Mouse (Mus musculus) lung, embryonic 14.5 days (tissue): ENCODE measurements around the gene 1700010B08Rik. TPM values are rescaled to one million over a fixed set of nuclear protein-coding genes. Genes with fewer than 3 reads are reported as not detected.

Experiments used
- ATAC-seq: fragments of 200-750 bp; cut with Nextera tagmentation; 2 replicates; pipeline ENCODE4 v1.8.0; 2017; ENCODE audit warnings: mild to moderate bottlenecking, moderate TSS enrichment, moderate library complexity; ENCODE audit not compliant: insufficient read depth
- DNase-seq: peaks from one replicate; pipeline ENCODE4 v3.0.0-alpha.2; 2015
- H3K27ac ChIP-seq: fragments of 300-500 bp; sonication (generic); 2 replicates; pipeline ENCODE4 v1.5.1; 2014; ENCODE audit warnings: low read depth, mild to moderate bottlenecking, moderate library complexity
- H3K27me3 ChIP-seq: fragments of 300-500 bp; sonication (generic); 2 replicates; pipeline ENCODE4 v1.6.1; 2014; ENCODE audit warnings: low read length, control low read depth; ENCODE audit not compliant: insufficient read depth
- H3K36me3 ChIP-seq: fragments of 300-500 bp; sonication (generic); 2 replicates; pipeline ENCODE4 v1.6.1; 2014; ENCODE audit warnings: control low read depth; ENCODE audit not compliant: insufficient read depth
- H3K4me1 ChIP-seq: fragments of 300-500 bp; sonication (generic); 2 replicates; pipeline ENCODE4 v1.6.1; 2014; ENCODE audit warnings: antibody characterized with exemption, control low read depth; ENCODE audit not compliant: insufficient read depth
- H3K4me2 ChIP-seq: fragments of 300-500 bp; sonication (generic); 2 replicates; pipeline ENCODE4 v1.6.1; 2014; ENCODE audit warnings: mild to moderate bottlenecking
- H3K4me3 ChIP-seq: fragments of 300-500 bp; sonication (generic); 2 replicates; pipeline ENCODE4 v1.5.1; 2014; ENCODE audit warnings: low read depth, low read length
- H3K9ac ChIP-seq: fragments of 300-500 bp; sonication (generic); 2 replicates; pipeline ENCODE4 v1.6.1; 2014
- H3K9me3 ChIP-seq: fragments of 300-500 bp; sonication (generic); 2 replicates; pipeline ENCODE4 v1.6.1; 2016; ENCODE audit warnings: low read depth, low read length, control low read depth
- CTCF ChIP-seq: IDR thresholded peaks from 2 replicates; pipeline ENCODE4 v1.5.1; 2016; ENCODE audit warnings: antibody characterized with exemption, low read depth
- WGBS: fragments of 180-500 bp; shearing (Covaris S2); extraction: QIAGEN DNeasy Blood & Tissue Kit; methylation state at CpG from one replicate; pipeline ENCODE4 v1.1.7; 2014; 5-methylcytosine and 5-hydroxymethylcytosine counted together
- polyA plus RNA-seq: library from polyadenylated mRNA; unstranded; fragments of >200 nt; fragmentation: Nextera tagmentation; extraction: Ambion mirVana; gene quantifications from 2 replicates; pipeline ENCODE4 v1.2.1, GENCODE M21; 2014

Gene 1700010B08Rik
- polyA plus RNA-seq, 1 experiment from 2014 or later = not detected

DNA sequence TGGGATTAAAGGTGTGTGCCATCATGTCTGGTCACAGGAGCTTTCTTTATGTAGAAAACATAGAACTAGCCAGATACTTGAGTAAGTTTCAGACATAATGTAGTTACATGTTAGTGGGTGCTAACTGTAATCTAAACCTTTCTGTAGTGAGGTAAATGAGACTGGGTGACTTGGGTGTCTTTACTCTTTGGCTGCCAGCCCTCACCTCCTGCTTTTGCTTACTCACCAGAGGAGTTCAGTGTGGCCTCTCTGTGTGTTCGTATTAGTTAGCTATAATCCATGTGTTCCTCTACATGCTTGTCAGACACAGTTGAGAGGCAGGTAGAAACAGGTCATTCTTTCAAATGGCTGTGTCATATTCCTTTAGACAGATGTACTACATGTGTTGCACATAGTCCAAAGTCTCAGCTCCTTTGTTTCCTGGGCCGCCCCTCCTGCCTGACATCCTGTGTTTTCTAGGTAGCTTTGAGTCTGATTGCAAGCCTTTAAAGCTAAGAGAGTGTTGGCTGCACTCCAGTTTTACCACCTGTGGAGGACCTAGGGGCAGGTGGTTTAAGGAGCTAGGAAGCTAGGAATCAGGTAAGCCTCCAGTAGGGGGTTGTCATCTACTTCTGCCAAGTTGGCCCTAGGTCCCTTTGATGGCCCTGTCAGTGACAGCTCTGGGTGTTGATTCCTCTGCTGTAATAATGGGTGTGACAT lies 29.9 kb downstream of the 1700010B08Rik start:
- H3K9ac ChIP-seq = no peak overlapping the region
- no peaks in the 10 kb centered on the region for H3K9me3 ChIP-seq
- DNase-seq (peak; percentile 53), ATAC-seq (peak; percentile 52; the same call in 1 of the 2 replicates)
- no peaks in the 10 kb centered on the region for H3K4me1 ChIP-seq
- H3K36me3 ChIP-seq = no peaks in the 10 kb centered on the region
- WGBS = 75% methylated on average over 2 of the region's 2 CpGs
- no peak for TF ChIP-seq CTCF
- H3K4me2 ChIP-seq = no peak overlapping the region
- 0 out of 2 replicates have a peak overlapping the region, but pooled peaks have one; percentile 34 for H3K27ac ChIP-seq
- no peaks in the 10 kb centered on the region for H3K27me3 ChIP-seq
- no peak overlapping the region for H3K4me3 ChIP-seq

DNA sequence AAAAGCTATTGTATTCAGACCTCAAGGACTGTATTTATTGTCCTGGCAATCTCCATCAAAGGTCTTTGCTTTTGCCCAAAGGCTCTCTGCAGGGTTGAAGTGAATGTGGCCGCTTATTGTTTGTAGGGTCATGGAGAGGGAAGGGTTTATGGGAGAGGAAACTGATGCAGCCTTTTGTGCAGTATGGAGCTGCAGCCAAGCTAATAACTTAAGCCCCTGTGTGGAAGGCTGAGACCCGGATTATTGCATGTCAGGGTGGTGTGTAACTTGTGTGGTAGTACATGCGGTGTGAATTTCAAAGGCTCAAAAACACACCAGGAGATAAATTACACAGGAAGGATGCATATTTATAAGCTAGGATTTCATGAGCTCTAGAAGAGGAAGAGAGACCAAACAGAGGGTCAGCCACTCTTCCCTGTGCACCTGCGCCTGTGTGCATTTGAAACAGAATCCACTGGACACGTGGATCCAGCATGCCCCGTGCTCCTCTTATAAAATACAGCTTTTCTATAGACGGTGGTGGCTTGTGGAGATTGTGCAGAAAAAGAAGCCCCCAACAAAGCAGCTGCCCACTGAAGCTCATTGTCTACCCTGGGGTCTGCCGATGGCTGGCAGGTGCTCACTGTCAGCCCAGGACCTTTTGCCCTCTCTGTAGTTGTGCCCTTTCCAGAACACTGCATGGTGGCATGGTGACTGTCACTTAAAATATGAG lies 36.4 kb downstream of the 1700010B08Rik start:
- no peak for TF ChIP-seq CTCF
- H3K27ac ChIP-seq = no peak overlapping the region
- H3K9me3 ChIP-seq = no peaks in the 10 kb centered on the region
- no peaks in the 10 kb centered on the region for H3K27me3 ChIP-seq
- H3K4me2 ChIP-seq = no peak overlapping the region
- DNase-seq (no peak), ATAC-seq (no peak)
- H3K4me1 ChIP-seq = no peaks in the 10 kb centered on the region
- no peak overlapping the region for H3K9ac ChIP-seq
- no peaks in the 10 kb centered on the region for H3K36me3 ChIP-seq
- WGBS = 74% methylated on average over 8 of the region's 8 CpGs
- no peak overlapping the region for H3K4me3 ChIP-seq

DNA sequence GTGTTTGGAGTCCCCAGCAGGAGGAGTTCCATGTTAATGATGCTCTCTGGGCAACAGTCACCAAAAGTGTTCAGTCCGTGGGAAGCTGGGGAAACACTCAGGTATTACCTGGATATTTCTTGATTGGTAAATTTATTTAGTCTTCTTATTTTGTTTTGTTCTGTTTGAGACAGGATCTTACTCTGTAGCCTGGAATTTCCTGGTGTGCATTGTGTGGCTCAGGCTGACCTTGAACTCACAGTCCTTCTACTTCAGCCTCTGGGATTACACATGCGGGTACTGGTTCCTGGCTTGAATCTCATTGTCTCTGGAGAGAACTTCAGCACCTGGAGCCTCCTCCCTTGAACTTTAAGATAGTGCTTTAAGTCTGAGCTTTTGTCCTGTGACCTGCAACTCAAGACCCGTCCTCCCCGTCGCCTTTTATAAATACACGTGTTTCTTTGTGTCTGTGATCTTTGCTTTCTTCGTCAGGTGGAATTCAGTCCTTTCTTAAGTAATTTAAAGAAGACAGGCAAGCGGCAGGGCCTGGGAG lies 38.5 kb downstream of the 1700010B08Rik start:
- DNase-seq (no peak), ATAC-seq (no peak)
- H3K4me2 ChIP-seq = no peak overlapping the region
- H3K9ac ChIP-seq = no peak overlapping the region
- H3K27me3 ChIP-seq = no peaks in the 10 kb centered on the region
- no peaks in the 10 kb centered on the region for H3K9me3 ChIP-seq
- 82% methylated on average over 8 of the region's 8 CpGs for WGBS
- H3K36me3 ChIP-seq = 0 out of 2 replicates have a peak, but pooled peaks cover 3% of the 10 kb centered on the region
- H3K27ac ChIP-seq = no peak overlapping the region
- TF ChIP-seq CTCF = no peak
- no peaks in the 10 kb centered on the region for H3K4me1 ChIP-seq
- H3K4me3 ChIP-seq = no peak overlapping the region

DNA sequence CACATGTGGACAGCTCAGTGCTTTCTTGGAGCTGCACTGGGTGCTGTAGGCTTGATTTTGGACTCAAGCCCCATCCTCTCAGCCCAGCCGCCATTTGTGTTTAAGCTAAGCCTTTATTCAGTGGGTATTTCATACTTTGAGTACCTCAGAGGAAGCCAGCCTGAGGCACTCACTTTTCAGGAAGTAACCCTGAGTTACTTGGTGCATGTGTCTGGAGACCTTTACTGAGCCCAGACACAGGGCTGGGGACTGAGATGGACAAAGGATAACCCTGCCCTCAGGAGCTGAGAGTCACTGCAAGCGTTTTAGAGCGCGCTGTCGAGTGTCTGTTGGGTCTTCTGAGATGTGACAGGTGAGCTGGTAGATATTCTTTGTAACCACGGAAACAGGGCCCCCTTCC lies 41.4 kb downstream of the 1700010B08Rik start:
- Histone ChIP-seq H3K4me1 (no peaks in the 10 kb centered on the region), H3K9ac (no peak overlapping the region), H3K4me3 (no peak overlapping the region), H3K9me3 (no peaks in the 10 kb centered on the region), H3K27ac (no peak overlapping the region), H3K27me3 (no peaks in the 10 kb centered on the region), H3K36me3 (peaks cover 12% of the 10 kb centered on the region), H3K4me2 (no peak overlapping the region)
- no peak for ATAC-seq
- WGBS = 81% methylated on average over 6 of the region's 6 CpGs
- TF ChIP-seq CTCF = no peak
- no peak for DNase-seq

DNA sequence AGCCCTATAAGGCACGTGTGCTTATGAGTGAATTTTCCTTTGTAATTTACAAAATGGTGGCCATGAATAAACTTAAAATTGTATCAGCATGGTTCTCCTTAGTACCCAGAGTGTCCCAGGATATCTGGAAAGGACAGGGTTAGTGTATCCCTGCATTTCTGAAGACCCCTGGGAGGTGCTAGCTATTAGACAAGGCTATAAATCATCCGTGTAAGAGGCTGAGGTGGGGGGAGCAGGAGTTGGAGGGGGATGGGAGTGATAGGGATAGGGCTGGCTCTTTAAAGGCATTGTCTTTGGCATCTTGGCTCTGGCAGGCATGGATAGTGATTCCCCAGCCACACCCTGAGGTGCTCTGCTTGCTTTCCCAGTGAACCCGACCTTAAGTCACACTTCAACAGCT lies 45.4 kb downstream of the 1700010B08Rik start:
- Histone ChIP-seq H3K4me3 (no peak overlapping the region), H3K27ac (no peak overlapping the region), H3K36me3 (peaks cover 17% of the 10 kb centered on the region), H3K27me3 (no peaks in the 10 kb centered on the region), H3K9ac (no peak overlapping the region), H3K4me2 (no peak overlapping the region), H3K9me3 (no peaks in the 10 kb centered on the region), H3K4me1 (no peaks in the 10 kb centered on the region; the same call in 1 of the 2 replicates)
- no peak for TF ChIP-seq CTCF
- ATAC-seq = no peak
- no peak for DNase-seq
- 38% methylated on average over 3 of the region's 3 CpGs for WGBS

DNA sequence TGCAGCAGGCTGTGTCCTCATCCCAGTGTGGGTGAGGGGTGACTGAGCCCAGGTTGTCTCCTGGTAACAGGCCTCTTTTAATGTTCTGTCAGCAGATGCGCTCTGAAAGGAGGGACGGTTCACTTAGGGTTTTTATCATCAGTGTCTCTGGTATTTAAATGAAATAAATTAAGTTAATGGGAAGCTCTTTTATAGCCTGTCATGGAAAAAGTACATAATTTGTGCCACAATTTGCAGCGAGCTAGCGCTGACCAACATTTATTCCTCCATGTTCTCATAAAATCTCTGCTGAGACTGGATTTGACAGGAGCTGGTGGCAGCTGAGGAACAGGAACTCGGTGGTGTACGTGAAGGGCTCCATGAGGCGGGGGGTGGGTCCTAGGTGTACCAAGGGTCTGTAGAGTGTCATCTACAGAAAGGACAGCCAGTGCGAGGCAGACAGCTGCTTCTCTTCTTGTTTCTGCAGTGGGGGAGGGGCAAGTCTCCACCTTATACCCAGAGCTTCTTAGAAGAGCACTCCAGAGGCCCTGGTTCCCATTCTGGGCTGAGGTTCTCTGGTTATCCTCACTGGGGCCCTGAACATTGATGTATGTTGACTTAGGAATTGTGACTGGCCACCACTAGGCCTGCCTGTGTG lies 48.9 kb downstream of the 1700010B08Rik start:
- 0 out of 2 replicates have a peak, but pooled peaks have one; percentile 16 for ATAC-seq
- Histone ChIP-seq H3K9me3 (no peaks in the 10 kb centered on the region), H3K36me3 (peaks cover 15% of the 10 kb centered on the region), H3K4me1 (no peaks in the 10 kb centered on the region; the same call in 1 of the 2 replicates), H3K27me3 (no peaks in the 10 kb centered on the region), H3K4me3 (no peak overlapping the region), H3K27ac (no peak overlapping the region), H3K4me2 (no peak overlapping the region), H3K9ac (no peak overlapping the region)
- WGBS = 51% methylated on average over 8 of the region's 8 CpGs
- TF ChIP-seq CTCF = no peak
- DNase-seq = no peak
